Mouse (Mus musculus) liver, postnatal 0 days (tissue): ENCODE results near the gene Ranbp1. TPM values are rescaled to one million over a fixed set of nuclear protein-coding genes. Genes with fewer than 3 reads are reported as not detected.

Experiments used
- ATAC-seq: fragments of 200-750 bp; cut with Nextera tagmentation; 2 replicates; pipeline ENCODE4 v1.8.0; 2017; ENCODE audit warnings: mild to moderate bottlenecking, moderate library complexity
- DNase-seq: peaks from one replicate; pipeline ENCODE4 v3.0.0-alpha.2; 2016
- H3K27ac ChIP-seq: fragments of 300-500 bp; sonication (generic); 2 replicates; pipeline ENCODE4 v1.5.1; 2014; ENCODE audit warnings: antibody characterized with exemption, moderate library complexity, mild to moderate bottlenecking, low read depth
- H3K27me3 ChIP-seq: fragments of 300-500 bp; sonication (generic); 2 replicates; pipeline ENCODE4 v1.6.1; 2014; ENCODE audit warnings: low read length, control low read depth, mixed read lengths; ENCODE audit not compliant: insufficient read depth
- H3K36me3 ChIP-seq: fragments of 300-500 bp; sonication (generic); replicated peaks from 2 replicates; pipeline ENCODE4 v1.6.1; 2014; ENCODE audit warnings: mild to moderate bottlenecking, control low read depth, low read length, moderate library complexity, mixed read lengths; ENCODE audit not compliant: insufficient read depth
- H3K4me1 ChIP-seq: fragments of 300-500 bp; sonication (generic); 2 replicates; pipeline ENCODE4 v1.6.1; 2014; ENCODE audit warnings: antibody characterized with exemption, mild to moderate bottlenecking, control low read depth; ENCODE audit not compliant: insufficient read depth
- H3K4me2 ChIP-seq: fragments of 300-500 bp; sonication (generic); 2 replicates; pipeline ENCODE4 v1.6.1; 2014; ENCODE audit warnings: low read depth, mild to moderate bottlenecking, low read length, moderate library complexity, mixed read lengths
- H3K4me3 ChIP-seq: fragments of 300-500 bp; sonication (generic); 2 replicates; pipeline ENCODE4 v1.5.1; 2014; ENCODE audit warnings: low read depth, low read length
- H3K9ac ChIP-seq: fragments of 300-500 bp; sonication (generic); replicated peaks from 2 replicates; pipeline ENCODE4 v1.6.1; 2014; ENCODE audit warnings: mild to moderate bottlenecking, moderate library complexity
- H3K9me3 ChIP-seq: fragments of 300-500 bp; sonication (generic); 2 replicates; pipeline ENCODE4 v1.6.1; 2016; ENCODE audit warnings: mild to moderate bottlenecking, control low read depth, low read length, mixed read lengths
- CTCF ChIP-seq: sonication (generic); IDR thresholded peaks from 2 replicates; pipeline ENCODE4 v1.5.1; 2016; ENCODE audit warnings: antibody characterized with exemption, low read depth
- EP300 ChIP-seq: IDR thresholded peaks from 2 replicates; pipeline ENCODE4 v1.6.1; 2016; ENCODE audit warnings: antibody characterized with exemption, low read depth, mild to moderate bottlenecking
- WGBS: fragments of 180-500 bp; shearing (Covaris S2); extraction: QIAGEN DNeasy Blood & Tissue Kit; methylation state at CpG from one replicate; pipeline ENCODE4 v1.1.7; 2014; ENCODE audit not compliant: insufficient replicate concordance; 5-methylcytosine and 5-hydroxymethylcytosine counted together
- polyA plus RNA-seq: library from polyadenylated mRNA; unstranded; fragments of >200 nt; fragmentation: Nextera tagmentation; extraction: Ambion mirVana; gene quantifications from 2 replicates; pipeline ENCODE4 v1.2.1, GENCODE M21; 2015

The Ranbp1 gene
- polyA plus RNA-seq, 1 experiment from 2014 or later: 160 TPM

GRCm38 (mm10) chr16:18211417-18212171, 36.9 kb downstream of the Ranbp1 start:
- peak; percentile 87 for DNase-seq
- Histone ChIP-seq H3K9me3 (no peaks in the 10 kb centered on the region), H3K9ac (no peak overlapping the region), H3K27me3 (no peaks in the 10 kb centered on the region), H3K4me1 (no peaks in the 10 kb centered on the region), H3K27ac (no peak overlapping the region), H3K4me2 (no peak overlapping the region), H3K36me3 (no peaks in the 10 kb centered on the region), H3K4me3 (no peak overlapping the region)
- ATAC-seq: peak; percentile 45; the same call in 1 of the 2 replicates
- TF ChIP-seq EP300 (no peak), CTCF (peak; percentile 96)
- WGBS: 39% methylated on average over 10 of the region's 10 CpGs

GRCm38 (mm10) chr16:18210701-18211416, 37.7 kb downstream of the Ranbp1 start:
- Histone ChIP-seq H3K9ac (no peak overlapping the region), H3K4me2 (no peak overlapping the region), H3K36me3 (no peaks in the 10 kb centered on the region), H3K4me3 (no peak overlapping the region), H3K27ac (no peak overlapping the region), H3K27me3 (no peaks in the 10 kb centered on the region), H3K4me1 (no peaks in the 10 kb centered on the region), H3K9me3 (no peaks in the 10 kb centered on the region)
- DNase-seq (peak; percentile 72), ATAC-seq (peak; percentile 57; the same call in 1 of the 2 replicates)
- TF ChIP-seq CTCF: peak; percentile 90
- no peak for TF ChIP-seq EP300
- 11% methylated on average over 7 of the region's 8 CpGs for WGBS

- Histone ChIP-seq H3K27me3 (no peaks in the 10 kb centered on the region), H3K9me3 (no peaks in the 10 kb centered on the region), H3K36me3 (no peaks in the 10 kb centered on the region), H3K4me3 (no peak overlapping the region), H3K27ac (no peak overlapping the region), H3K4me2 (no peak overlapping the region), H3K4me1 (no peaks in the 10 kb centered on the region), H3K9ac (no peak overlapping the region)
- no peak for TF ChIP-seq CTCF
- no peak for TF ChIP-seq EP300
- WGBS: 65% methylated on average over 7 of the region's 7 CpGs
- no peak for ATAC-seq
- no peak for DNase-seq
Measured at GRCm38 (mm10) chr16:18203430-18204091, 45.0 kb downstream of the Ranbp1 start.

- no peaks in the 10 kb centered on the region for H3K9me3 ChIP-seq
- no peak for ATAC-seq
- no peak for TF ChIP-seq CTCF
- TF ChIP-seq EP300: no peak
Measured at GRCm38 (mm10) chr16:18202061-18202460, 46.5 kb downstream of the Ranbp1 start.

GRCm38 (mm10) chr16:18201620-18202019, 46.9 kb downstream of the Ranbp1 start:
- DNase-seq (no peak), ATAC-seq (no peak)
- H3K4me1 ChIP-seq: no peaks in the 10 kb centered on the region
- no peaks in the 10 kb centered on the region for H3K36me3 ChIP-seq
- H3K9ac ChIP-seq: no peak overlapping the region
- H3K27ac ChIP-seq: no peak overlapping the region
- H3K9me3 ChIP-seq: no peaks in the 10 kb centered on the region
- no peak overlapping the region for H3K4me3 ChIP-seq
- WGBS: 62% methylated on average over 1 of the region's 1 CpGs
- TF ChIP-seq CTCF: no peak
- TF ChIP-seq EP300: no peak
- H3K4me2 ChIP-seq: no peak overlapping the region
- H3K27me3 ChIP-seq: no peaks in the 10 kb centered on the region

More at GRCm38 (mm10) chr16:18202061-18202460, 46.5 kb downstream of the Ranbp1 start:
- no peak for DNase-seq
- Histone ChIP-seq H3K9ac (no peak overlapping the region), H3K4me2 (no peak overlapping the region), H3K36me3 (no peaks in the 10 kb centered on the region), H3K4me3 (no peak overlapping the region), H3K27ac (no peak overlapping the region), H3K4me1 (no peaks in the 10 kb centered on the region), H3K27me3 (no peaks in the 10 kb centered on the region)
- 54% methylated on average over 1 of the region's 1 CpGs for WGBS

GRCm38 (mm10) chr16:18200062-18200461, 48.5 kb downstream of the Ranbp1 start:
- TF ChIP-seq CTCF (no peak), EP300 (no peak)
- H3K9ac ChIP-seq: no peak overlapping the region
- DNase-seq: no peak
- H3K9me3 ChIP-seq: no peaks in the 10 kb centered on the region
- no peak overlapping the region for H3K27ac ChIP-seq
- no peak overlapping the region for H3K4me3 ChIP-seq
- H3K4me1 ChIP-seq: no peaks in the 10 kb centered on the region
- no peaks in the 10 kb centered on the region for H3K36me3 ChIP-seq
- WGBS: 52% methylated on average over 2 of the region's 2 CpGs
- H3K4me2 ChIP-seq: no peak overlapping the region
- H3K27me3 ChIP-seq: no peaks in the 10 kb centered on the region
- no peak for ATAC-seq
